Mouse (Mus musculus) ovary, postnatal 10 days (tissue): ENCODE measurements around the gene Hist1h4j.
"Not testable (repeated sequence)": the region's sequence is repeated elsewhere in the genome, so short reads cannot be mapped to it uniquely, and the experiment has no call there.

Source experiments
- DNase-seq: peaks from one replicate; pipeline ENCODE4 v3.0.0; 2022; ENCODE audit warnings: low spot score

Hist1h4j gene

GRCm38 (mm10) chr13:21734906-21735767 is at the start of gene Hist1h4j:
Gene Hist1h4j, plus strand, starts transcription at chr13:21735064.
- peak; percentile 60 for DNase-seq

GRCm38 (mm10) chr13:21697811-21698210 is 37.1 kb upstream of the Hist1h4j start, which contains the start of gene Olfr1359:
Gene Olfr1359, plus strand, starts transcription at chr13:21698111.
- DNase-seq: no peak

GRCm38 (mm10) chr13:21706669-21707068 is 28.2 kb upstream of the Hist1h4j start:
- DNase-seq: no peak

GRCm38 (mm10) chr13:21710031-21710711 is 24.7 kb upstream of the Hist1h4j start:
- DNase-seq: peak; percentile 81

- DNase-seq: peak; percentile 61
Measured at GRCm38 (mm10) chr13:21710821-21711525, 23.9 kb upstream of the Hist1h4j start.

GRCm38 (mm10) chr13:21711698-21712097 is 23.2 kb upstream of the Hist1h4j start:
- DNase-seq: no peak

- DNase-seq: no peak
Measured at GRCm38 (mm10) chr13:21714725-21715124, 20.1 kb upstream of the Hist1h4j start.

- no peak for DNase-seq
Measured at GRCm38 (mm10) chr13:21715131-21715863, 19.6 kb upstream of the Hist1h4j start.

- peak; percentile 55 for DNase-seq
Measured at GRCm38 (mm10) chr13:21715864-21716539, 18.9 kb upstream of the Hist1h4j start, which contains the start of the genes Hist1h2bl and Hist1h2ai. Gene Hist1h2bl, minus strand, starts transcription at chr13:21716143. Gene Hist1h2ai, plus strand, starts transcription at chr13:21716422.

- DNase-seq: not testable (repeated sequence)
Measured at GRCm38 (mm10) chr13:21716540-21717391, 18.1 kb upstream of the Hist1h4j start.

GRCm38 (mm10) chr13:21717397-21718357 is 17.2 kb upstream of the Hist1h4j start, which contains the start of gene Hist1h3h:
Gene Hist1h3h, plus strand, starts transcription at chr13:21717659.
- peak; percentile 80 for DNase-seq

GRCm38 (mm10) chr13:21718381-21719080 is 16.3 kb upstream of the Hist1h4j start:
- no peak for DNase-seq

- DNase-seq: not testable (repeated sequence)
Measured at GRCm38 (mm10) chr13:21721107-21721756, 13.6 kb upstream of the Hist1h4j start.

GRCm38 (mm10) chr13:21721757-21722372 is 13.0 kb upstream of the Hist1h4j start, which contains the start of gene Hist1h2bm:
Gene Hist1h2bm, plus strand, starts transcription at chr13:21722044.
- DNase-seq: not testable (repeated sequence)

- no peak for DNase-seq
Measured at GRCm38 (mm10) chr13:21722373-21722925, 12.4 kb upstream of the Hist1h4j start.

- no peak for DNase-seq
Measured at GRCm38 (mm10) chr13:21722993-21723836, 11.6 kb upstream of the Hist1h4j start.
